Mouse (Mus musculus) forebrain, embryonic 11.5 days (tissue): ENCODE data around the gene Arhgef2. TPM values are rescaled to one million over a fixed set of nuclear protein-coding genes. Genes with fewer than 3 reads are reported as not detected.
"Not testable (repeated sequence)": the region's sequence is repeated elsewhere in the genome, so short reads cannot be mapped to it uniquely, and the experiment has no call there.

Source experiments
- ATAC-seq: fragments of 200-750 bp; cut with Nextera tagmentation; replicated peaks from 2 replicates; pipeline ENCODE4 v1.8.0; 2017; ENCODE audit warnings: moderate TSS enrichment; ENCODE audit not compliant: low FRiP score
- DNase-seq: peaks from one replicate; pipeline ENCODE4 v3.0.0-alpha.2; 2017; ENCODE audit warnings: low spot score
- H3K27ac ChIP-seq: fragments of 300-500 bp; sonication (generic); 2 replicates; pipeline ENCODE4 v1.5.1; 2014; ENCODE audit warnings: low read depth, low read length
- H3K27me3 ChIP-seq: fragments of 300-500 bp; sonication (generic); 2 replicates; pipeline ENCODE4 v1.6.1; 2014; ENCODE audit warnings: mild to moderate bottlenecking, low read length, mixed read lengths; ENCODE audit not compliant: control insufficient read depth, insufficient read depth
- H3K36me3 ChIP-seq: fragments of 300-500 bp; sonication (generic); 2 replicates; pipeline ENCODE4 v1.6.1; 2014; ENCODE audit warnings: mild to moderate bottlenecking, low read length, moderate library complexity, mixed read lengths; ENCODE audit not compliant: control insufficient read depth, insufficient read depth
- H3K4me1 ChIP-seq: fragments of 300-500 bp; sonication (generic); replicated peaks from 2 replicates; pipeline ENCODE4 v1.6.1; 2014; ENCODE audit warnings: low read length, mixed read lengths; ENCODE audit not compliant: control insufficient read depth, insufficient read depth
- H3K4me2 ChIP-seq: fragments of 300-500 bp; sonication (generic); 2 replicates; pipeline ENCODE4 v1.6.1; 2014; ENCODE audit warnings: low read depth, mild to moderate bottlenecking, low read length, moderate library complexity, mixed read lengths; ENCODE audit not compliant: severe bottlenecking
- H3K4me3 ChIP-seq: fragments of 300-500 bp; sonication (generic); 2 replicates; pipeline ENCODE4 v1.5.1; 2014; ENCODE audit warnings: low read depth, low read length
- H3K9ac ChIP-seq: fragments of 300-500 bp; sonication (generic); 2 replicates; pipeline ENCODE4 v1.6.1; 2014; ENCODE audit warnings: low read length
- H3K9me3 ChIP-seq: fragments of 300-500 bp; sonication (generic); 2 replicates; pipeline ENCODE4 v1.6.1; 2016; ENCODE audit warnings: low read length, mixed read lengths; ENCODE audit not compliant: control insufficient read depth
- WGBS: fragments of 180-500 bp; shearing (Covaris S2); extraction: QIAGEN DNeasy Blood & Tissue Kit; methylation state at CpG from one replicate; pipeline ENCODE4 v1.1.7; 2014; 5-methylcytosine and 5-hydroxymethylcytosine counted together
- polyA plus RNA-seq: library from polyadenylated mRNA; unstranded; fragments of >200 nt; fragmentation: Nextera tagmentation; extraction: Ambion mirVana; gene quantifications from 2 replicates; pipeline ENCODE4 v1.2.1, GENCODE M21; 2014

The Arhgef2 gene
- polyA plus RNA-seq, 1 experiment from 2014 or later: 123 TPM

- DNase-seq (no peak), ATAC-seq (no peak)
- Histone ChIP-seq H3K9ac (no peak overlapping the region), H3K27me3 (no peaks in the 10 kb centered on the region), H3K27ac (no peak overlapping the region), H3K4me2 (no peak overlapping the region), H3K4me3 (no peak overlapping the region), H3K4me1 (no peaks in the 10 kb centered on the region), H3K36me3 (peaks cover 23% of the 10 kb centered on the region; the same call in 1 of the 2 replicates), H3K9me3 (no peaks in the 10 kb centered on the region)
- WGBS: 98% methylated on average over 2 of the region's 2 CpGs
Observed at GRCm38 (mm10) chr3:88568615-88569014, 37.2 kb upstream of the Arhgef2 start.

DNA sequence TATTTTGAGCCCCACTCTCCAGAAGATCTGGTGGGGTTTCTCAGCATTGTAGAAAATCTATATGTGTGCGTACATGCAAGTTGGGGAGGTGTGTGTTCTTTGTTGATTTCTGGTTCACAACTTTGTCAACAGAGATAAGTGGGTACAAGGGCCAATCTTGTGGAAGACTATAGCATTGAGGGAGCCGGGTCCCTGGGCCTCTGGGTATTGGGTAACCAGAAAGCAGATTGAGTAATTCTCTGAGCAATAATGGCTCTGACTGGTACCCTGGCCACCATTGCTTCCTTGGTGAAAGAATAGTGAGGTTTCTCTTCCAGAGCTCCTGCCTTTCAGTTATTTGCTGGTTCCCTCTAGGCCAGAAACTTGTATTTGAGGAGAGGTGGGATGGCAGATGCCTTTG, 36.7 kb upstream of the Arhgef2 start:
- Histone ChIP-seq H3K4me2 (no peak overlapping the region), H3K36me3 (peaks cover 22% of the 10 kb centered on the region; the same call in 1 of the 2 replicates), H3K27ac (no peak overlapping the region), H3K4me1 (no peaks in the 10 kb centered on the region), H3K9ac (no peak overlapping the region), H3K9me3 (no peaks in the 10 kb centered on the region), H3K4me3 (no peak overlapping the region), H3K27me3 (no peaks in the 10 kb centered on the region)
- DNase-seq (no peak), ATAC-seq (no peak)
- WGBS: 93% methylated on average over 2 of the region's 2 CpGs

DNA sequence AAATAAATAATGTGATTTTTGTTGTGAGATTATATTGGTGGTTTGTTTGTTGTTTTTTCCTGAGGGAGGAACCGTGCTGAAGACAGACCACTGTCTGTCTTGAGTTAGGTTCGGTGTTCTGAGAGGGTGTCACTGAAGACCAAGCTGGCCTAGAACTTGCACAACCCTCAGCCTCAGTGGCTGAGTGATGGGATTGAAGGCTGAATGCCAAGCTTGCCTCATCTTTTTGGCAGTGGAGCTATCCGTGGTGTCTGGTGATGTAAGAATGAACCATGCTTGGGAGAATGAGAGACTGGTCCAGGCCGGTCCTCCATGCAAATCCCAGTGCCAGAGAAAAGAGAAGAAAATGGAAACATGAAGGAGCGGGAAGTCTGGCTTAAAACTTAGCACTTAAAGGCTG, 36.1 kb upstream of the Arhgef2 start:
- no peak for ATAC-seq
- Histone ChIP-seq H3K9ac (no peak overlapping the region), H3K36me3 (peaks cover 20% of the 10 kb centered on the region; the same call in 1 of the 2 replicates), H3K27ac (no peak overlapping the region), H3K27me3 (no peaks in the 10 kb centered on the region), H3K9me3 (no peaks in the 10 kb centered on the region), H3K4me2 (no peak overlapping the region), H3K4me1 (no peaks in the 10 kb centered on the region), H3K4me3 (no peak overlapping the region)
- WGBS: 95% methylated on average over 5 of the region's 5 CpGs
- DNase-seq: no peak

DNA sequence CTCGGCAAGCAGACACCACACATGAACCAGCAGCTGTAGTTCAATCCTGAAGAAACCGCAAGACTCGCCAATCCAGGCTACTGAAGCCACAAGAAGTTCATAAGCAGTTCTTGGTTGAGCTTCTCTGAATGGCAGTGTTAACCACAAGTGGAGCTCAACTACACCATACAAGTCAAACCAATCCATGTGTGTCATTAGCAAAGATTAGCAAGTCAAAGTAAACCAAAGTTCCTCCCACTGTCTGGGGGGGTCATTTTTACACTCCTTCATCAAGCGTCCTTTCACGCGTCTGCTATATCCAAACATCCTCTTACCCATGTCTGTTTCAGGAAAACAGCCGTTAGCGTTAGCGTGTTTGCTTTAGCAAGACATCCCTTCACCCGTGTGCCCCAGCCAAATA, 35.4 kb upstream of the Arhgef2 start:
- Histone ChIP-seq H3K9ac (no peak overlapping the region), H3K27me3 (no peaks in the 10 kb centered on the region), H3K36me3 (peaks cover 15% of the 10 kb centered on the region; the same call in 1 of the 2 replicates), H3K27ac (no peak overlapping the region), H3K4me2 (no peak overlapping the region), H3K4me1 (no peaks in the 10 kb centered on the region), H3K9me3 (no peaks in the 10 kb centered on the region), H3K4me3 (no peak overlapping the region)
- DNase-seq: no peak
- WGBS: 98% methylated on average over 10 of the region's 10 CpGs
- no peak for ATAC-seq

- Histone ChIP-seq H3K4me3 (no peak overlapping the region), H3K27me3 (no peaks in the 10 kb centered on the region), H3K27ac (no peak overlapping the region), H3K9me3 (no peaks in the 10 kb centered on the region), H3K4me2 (no peak overlapping the region), H3K9ac (no peak overlapping the region), H3K4me1 (no peaks in the 10 kb centered on the region), H3K36me3 (peaks cover 6% of the 10 kb centered on the region; the same call in 1 of the 2 replicates)
- DNase-seq (no peak), ATAC-seq (no peak)
- 80% methylated on average over 1 of the region's 1 CpGs for WGBS
Observed at GRCm38 (mm10) chr3:88571856-88572255, 33.9 kb upstream of the Arhgef2 start.

DNA sequence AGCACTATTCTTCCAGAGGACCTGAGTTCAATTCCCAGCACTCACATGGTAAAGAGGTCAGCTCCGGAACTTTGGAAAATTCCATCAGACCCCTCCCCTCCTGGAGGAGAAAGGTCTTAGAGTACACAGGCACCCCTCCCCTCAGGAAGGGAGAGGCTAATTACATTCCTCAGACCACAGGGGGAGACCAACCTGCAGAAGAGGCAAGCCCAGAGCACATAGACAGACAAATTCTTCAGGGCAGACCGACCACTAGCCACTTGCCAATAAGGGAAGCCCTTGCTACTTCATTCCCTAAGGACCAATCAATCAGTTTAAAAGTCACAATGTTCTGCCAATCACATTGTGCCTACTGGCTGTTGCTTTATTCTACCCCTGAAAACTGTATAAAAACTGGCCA, 32.9 kb upstream of the Arhgef2 start:
- H3K36me3 ChIP-seq: no peaks in the 10 kb centered on the region; the same call in 1 of the 2 replicates
- no peak for DNase-seq
- H3K9me3 ChIP-seq: no peaks in the 10 kb centered on the region
- H3K4me1 ChIP-seq: no peaks in the 10 kb centered on the region
- no peak overlapping the region for H3K4me2 ChIP-seq
- 86% methylated on average over 2 of the region's 2 CpGs for WGBS
- H3K27ac ChIP-seq: no peak overlapping the region
- H3K27me3 ChIP-seq: no peaks in the 10 kb centered on the region
- no peak for ATAC-seq
- no peak overlapping the region for H3K9ac ChIP-seq
- H3K4me3 ChIP-seq: no peak overlapping the region

DNA sequence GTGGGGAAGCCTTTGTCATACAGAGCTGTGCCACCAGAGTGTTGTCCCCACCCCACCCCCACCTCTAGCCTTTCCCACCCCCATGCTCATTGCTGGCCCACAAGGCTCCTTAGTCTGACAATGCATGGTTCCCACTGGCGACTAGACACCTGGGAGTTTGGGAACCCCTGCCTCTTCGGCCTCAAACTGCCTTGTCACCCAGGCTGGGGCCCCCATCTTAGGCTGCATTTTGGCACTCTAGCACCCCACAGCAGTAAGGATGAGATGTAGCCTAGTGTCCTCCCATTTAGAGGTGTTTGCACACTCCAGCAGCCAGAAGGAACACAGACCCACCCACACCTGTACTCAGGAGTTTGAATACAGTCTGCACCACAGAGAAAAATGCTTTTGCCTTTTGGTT, 32.0 kb upstream of the Arhgef2 start:
- ATAC-seq: no peak

DNA sequence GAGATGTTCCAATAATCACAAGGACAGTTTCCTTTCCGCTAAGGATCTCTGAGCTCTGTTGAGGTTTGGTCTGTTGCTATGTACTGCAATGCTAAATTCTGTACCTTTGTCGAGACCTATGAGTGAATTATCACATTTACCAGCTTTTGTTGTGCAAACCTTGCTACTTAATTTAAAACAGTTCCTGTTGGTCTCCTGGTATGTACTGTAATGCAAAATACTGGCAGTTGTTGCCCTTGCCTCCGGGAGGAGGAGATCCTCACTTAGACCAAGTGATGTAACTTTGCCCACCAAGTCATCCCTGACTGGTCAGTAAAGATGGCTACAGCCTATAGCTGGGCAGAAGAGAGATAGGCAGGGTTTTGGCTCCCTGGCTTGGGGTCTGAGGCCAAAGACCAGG, 30.2 kb upstream of the Arhgef2 start, which contains the start of gene Ssr2:
Ssr2 (plus strand) TSS at position 337 of the 400 bp plus-strand sequence.
- ATAC-seq (no peak), DNase-seq (no peak)
- H3K4me1 ChIP-seq: peaks cover 4% of the 10 kb centered on the region; the same call in 1 of the 2 replicates
- H3K4me2 ChIP-seq: no peak within 1 kb of the TSS
- 85% methylated on average over 3 of the region's 3 CpGs for WGBS
- no peaks in the 10 kb centered on the region for H3K27me3 ChIP-seq
- H3K27ac ChIP-seq: no peak within 1 kb of the TSS
- H3K9me3 ChIP-seq: no peaks in the 10 kb centered on the region
- H3K9ac ChIP-seq: no peak within 1 kb of the TSS
- H3K4me3 ChIP-seq: no peak within 1 kb of the TSS
- H3K36me3 ChIP-seq: no peaks in the 10 kb centered on the region

More for the DNA sequence above, 32.0 kb upstream of the Arhgef2 start:
- 89% methylated on average over 2 of the region's 2 CpGs for WGBS
- Histone ChIP-seq H3K4me3 (no peak overlapping the region), H3K4me1 (no peaks in the 10 kb centered on the region), H3K9ac (no peak overlapping the region), H3K9me3 (no peaks in the 10 kb centered on the region), H3K27ac (no peak overlapping the region), H3K27me3 (no peaks in the 10 kb centered on the region), H3K4me2 (no peak overlapping the region), H3K36me3 (no peaks in the 10 kb centered on the region)
- no peak for DNase-seq

- not testable (repeated sequence) for DNase-seq, H3K9ac ChIP-seq, H3K4me2 ChIP-seq, H3K36me3 ChIP-seq, H3K4me3 ChIP-seq, ATAC-seq, H3K9me3 ChIP-seq, H3K4me1 ChIP-seq, H3K27ac ChIP-seq, H3K27me3 ChIP-seq
- 89% methylated on average over 5 of the region's 5 CpGs for WGBS
Observed at GRCm38 (mm10) chr3:88577846-88578245, 27.9 kb upstream of the Arhgef2 start.
